Mouse (Mus musculus): ENCODE measurements around the gene Ptges3l. TPM values are rescaled to one million over a fixed set of nuclear protein-coding genes. Genes with fewer than 3 reads are reported as not detected.
A peak's percentile ranks its signal among the peaks of the same experiment; 100 is the strongest.
"Not testable (repeated sequence)": the region's sequence is repeated elsewhere in the genome, so short reads cannot be mapped to it uniquely, and the experiment has no call there.

Gene Ptges3l
- total RNA-seq (2014; fragmentation: Nextera tagmentation) (not detected in 2 replicates), total RNA-seq (2017) (0.12 and 0.33 TPM in 2 replicates), polyA plus RNA-seq (2012) (0.17 and 0.22 TPM in 2 replicates)

- peak; percentile 80 for ATAC-seq (ENCODE audit: extremely low read depth, insufficient number of reproducible peaks, low FRiP score, poor library complexity, severe bottlenecking)
- Histone ChIP-seq H3K4me3 (ENCODE audit: low read depth, low read length) (peak within 1 kb of the TSS; percentile 89), H3K36me3 (replicated peaks) (peaks cover 29% of the 10 kb centered on the region), H3K4me1 (ENCODE audit: insufficient read depth, low read depth, low read length) (peaks cover 40% of the 10 kb centered on the region), H3K27me3 (ENCODE audit: insufficient read depth, low read length) (no peaks in the 10 kb centered on the region), H3K9me3 (replicated peaks) (no peaks in the 10 kb centered on the region)
- peak; percentile 94 for DNase-seq (ENCODE audit: low spot score)
- TF ChIP-seq POLR2AphosphoS5 (IDR thresholded peaks at IDR 0.05; ENCODE audit: insufficient replicate concordance, low read depth, low read length): no peak
- TF ChIP-seq CTCF (IDR thresholded peaks at IDR 0.05; ENCODE audit: low read depth, low read length): no peak
- no peak for TF ChIP-seq TAL1 (conservative IDR thresholded peaks at IDR 0.05; ENCODE audit: low read depth, low read length)
- no peak for TF ChIP-seq GATA1 (IDR thresholded peaks at IDR 0.05; ENCODE audit: borderline replicate concordance, low read length)
- no peak for TF ChIP-seq GATA2 (IDR thresholded peaks at IDR 0.05; ENCODE audit: borderline replicate concordance, low read depth, low read length)
Observed at GRCm38 (mm10) chr11:101424925-101425813, at the start of gene Ptges3l, which contains the start of gene Rundc1. Gene Ptges3l, minus strand, starts transcription at chr11:101425333. Gene Rundc1, plus strand, starts transcription at chr11:101425085.

DNA sequence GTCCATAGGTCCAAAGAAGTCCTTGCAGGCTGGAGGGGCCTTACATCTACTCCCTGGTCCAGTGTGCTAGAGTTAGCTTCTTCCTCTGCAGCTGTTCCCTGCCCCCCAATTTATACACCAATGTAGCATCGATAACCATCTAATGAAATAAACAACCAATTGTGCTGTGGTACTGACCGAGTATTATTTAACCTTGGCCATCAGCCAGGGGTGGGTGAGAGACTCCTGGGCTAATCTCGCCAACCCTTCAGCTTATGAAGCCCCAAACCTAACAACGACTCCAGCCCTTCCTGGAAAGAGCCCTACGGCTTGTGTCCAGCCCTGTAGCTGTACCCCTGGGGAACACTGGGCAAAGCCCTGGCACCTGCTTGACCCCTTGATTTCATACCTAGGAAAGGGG, 49.2 kb upstream of the Ptges3l start:
- H3K4me1 ChIP-seq (ENCODE audit: insufficient read depth, low read depth, low read length): peaks cover 57% of the 10 kb centered on the region
- TF ChIP-seq TAL1 (conservative IDR thresholded peaks at IDR 0.05; ENCODE audit: low read depth, low read length): no peak
- no peak for TF ChIP-seq GATA1 (IDR thresholded peaks at IDR 0.05; ENCODE audit: borderline replicate concordance, low read length)
- no peak for TF ChIP-seq GATA2 (IDR thresholded peaks at IDR 0.05; ENCODE audit: borderline replicate concordance, low read depth, low read length)
- no peak for TF ChIP-seq CTCF (IDR thresholded peaks at IDR 0.05; ENCODE audit: low read depth, low read length)
- no peak for TF ChIP-seq POLR2AphosphoS5 (IDR thresholded peaks at IDR 0.05; ENCODE audit: insufficient replicate concordance, low read depth, low read length)
- H3K4me3 ChIP-seq (ENCODE audit: low read depth, low read length): no peak overlapping the region
- DNase-seq (ENCODE audit: low spot score) (no peak), ATAC-seq (ENCODE audit: extremely low read depth, insufficient number of reproducible peaks, low FRiP score, poor library complexity, severe bottlenecking) (no peak)
- H3K27me3 ChIP-seq (ENCODE audit: insufficient read depth, low read length): peaks cover 7% of the 10 kb centered on the region; the same call in 1 of the 2 replicates
- no peaks in the 10 kb centered on the region for H3K9me3 ChIP-seq (replicated peaks)
- H3K36me3 ChIP-seq (replicated peaks): peaks cover 29% of the 10 kb centered on the region

- H3K36me3 ChIP-seq (replicated peaks): peaks cover 29% of the 10 kb centered on the region
- H3K9me3 ChIP-seq (replicated peaks); DNase-seq (ENCODE audit: low spot score); H3K27me3 ChIP-seq (ENCODE audit: insufficient read depth, low read length); ATAC-seq (ENCODE audit: extremely low read depth, insufficient number of reproducible peaks, low FRiP score, poor library complexity, severe bottlenecking); H3K4me3 ChIP-seq (ENCODE audit: low read depth, low read length): not testable (repeated sequence)
- peaks cover 55% of the 10 kb centered on the region for H3K4me1 ChIP-seq (ENCODE audit: insufficient read depth, low read depth, low read length)
Observed at GRCm38 (mm10) chr11:101473686-101474085, 48.6 kb upstream of the Ptges3l start.

- DNase-seq (ENCODE audit: low spot score) (no peak), ATAC-seq (ENCODE audit: extremely low read depth, insufficient number of reproducible peaks, low FRiP score, poor library complexity, severe bottlenecking) (no peak)
- peaks cover 54% of the 10 kb centered on the region for H3K4me1 ChIP-seq (ENCODE audit: insufficient read depth, low read depth, low read length)
- no peak for TF ChIP-seq GATA2 (IDR thresholded peaks at IDR 0.05; ENCODE audit: borderline replicate concordance, low read depth, low read length)
- no peak for TF ChIP-seq POLR2AphosphoS5 (IDR thresholded peaks at IDR 0.05; ENCODE audit: insufficient replicate concordance, low read depth, low read length)
- TF ChIP-seq CTCF (IDR thresholded peaks at IDR 0.05; ENCODE audit: low read depth, low read length): no peak
- TF ChIP-seq GATA1 (IDR thresholded peaks at IDR 0.05; ENCODE audit: borderline replicate concordance, low read length): no peak
- no peak for TF ChIP-seq TAL1 (conservative IDR thresholded peaks at IDR 0.05; ENCODE audit: low read depth, low read length)
- H3K27me3 ChIP-seq (ENCODE audit: insufficient read depth, low read length): peaks cover 3% of the 10 kb centered on the region; the same call in 1 of the 2 replicates
- peaks cover 29% of the 10 kb centered on the region for H3K36me3 ChIP-seq (replicated peaks)
- H3K4me3 ChIP-seq (ENCODE audit: low read depth, low read length): no peak overlapping the region
- no peaks in the 10 kb centered on the region for H3K9me3 ChIP-seq (replicated peaks)
Observed at GRCm38 (mm10) chr11:101472336-101472735, 47.2 kb upstream of the Ptges3l start.

DNA sequence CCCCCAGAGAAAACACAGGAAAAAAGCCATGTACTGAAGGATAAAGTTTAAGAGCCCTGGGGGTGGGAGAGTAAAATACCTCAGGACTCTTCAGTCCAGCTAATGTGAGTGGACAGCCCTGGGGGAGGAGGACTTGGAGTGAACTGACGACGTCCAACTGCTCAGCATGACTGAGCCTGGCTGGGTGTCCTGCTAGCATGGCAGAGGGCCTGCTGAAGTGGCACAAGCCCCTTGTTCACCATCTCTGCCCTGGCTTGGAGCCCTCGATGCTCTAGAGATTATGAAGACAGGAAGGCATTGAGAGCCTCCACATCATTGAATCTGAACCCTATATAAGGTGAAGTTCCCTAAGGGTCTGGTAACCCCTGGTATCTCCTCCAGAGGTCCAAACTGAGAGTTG, 46.8 kb upstream of the Ptges3l start:
- Histone ChIP-seq H3K4me3 (ENCODE audit: low read depth, low read length) (no peak overlapping the region), H3K9me3 (replicated peaks) (no peaks in the 10 kb centered on the region), H3K36me3 (replicated peaks) (peaks cover 29% of the 10 kb centered on the region), H3K27me3 (ENCODE audit: insufficient read depth, low read length) (peaks cover 3% of the 10 kb centered on the region; the same call in 1 of the 2 replicates), H3K4me1 (ENCODE audit: insufficient read depth, low read depth, low read length) (peaks cover 55% of the 10 kb centered on the region)
- TF ChIP-seq CTCF (IDR thresholded peaks at IDR 0.05; ENCODE audit: low read depth, low read length) (no peak), GATA2 (IDR thresholded peaks at IDR 0.05; ENCODE audit: borderline replicate concordance, low read depth, low read length) (no peak), GATA1 (IDR thresholded peaks at IDR 0.05; ENCODE audit: borderline replicate concordance, low read length) (no peak), TAL1 (conservative IDR thresholded peaks at IDR 0.05; ENCODE audit: low read depth, low read length) (no peak), POLR2AphosphoS5 (IDR thresholded peaks at IDR 0.05; ENCODE audit: insufficient replicate concordance, low read depth, low read length) (no peak)
- no peak for DNase-seq (ENCODE audit: low spot score)
- no peak for ATAC-seq (ENCODE audit: extremely low read depth, insufficient number of reproducible peaks, low FRiP score, poor library complexity, severe bottlenecking)

GRCm38 (mm10) chr11:101470206-101470605, 45.1 kb upstream of the Ptges3l start:
- H3K36me3 ChIP-seq (replicated peaks): peaks cover 29% of the 10 kb centered on the region
- DNase-seq (ENCODE audit: low spot score): no peak
- peaks cover 67% of the 10 kb centered on the region for H3K4me1 ChIP-seq (ENCODE audit: insufficient read depth, low read depth, low read length)
- H3K4me3 ChIP-seq (ENCODE audit: low read depth, low read length): no peak overlapping the region
- TF ChIP-seq TAL1 (conservative IDR thresholded peaks at IDR 0.05; ENCODE audit: low read depth, low read length) (no peak), GATA1 (IDR thresholded peaks at IDR 0.05; ENCODE audit: borderline replicate concordance, low read length) (no peak), CTCF (IDR thresholded peaks at IDR 0.05; ENCODE audit: low read depth, low read length) (no peak)
- no peak for ATAC-seq (ENCODE audit: extremely low read depth, insufficient number of reproducible peaks, low FRiP score, poor library complexity, severe bottlenecking)
- peaks cover 3% of the 10 kb centered on the region; the same call in 1 of the 2 replicates for H3K27me3 ChIP-seq (ENCODE audit: insufficient read depth, low read length)
- no peaks in the 10 kb centered on the region for H3K9me3 ChIP-seq (replicated peaks)

Measured in G1E (cell line).